Mouse (Mus musculus) liver, adult 2 months (tissue): ENCODE measurements at regions not wholly inside any gene's neighbourhood (a gene's known extent, or its start where the extent isn't known, plus 50 kb on each side); places are given as distances from the start of the nearest gene placed in this dataset.

ENCODE experiments used
- DNase-seq: peaks from one replicate; pipeline ENCODE4 v3.0.0-alpha.2; 2011; ENCODE audit warnings: low read depth, low spot score; ENCODE audit errors: extremely low read depth
- H3K27ac ChIP-seq: fragments of 200-500 bp; replicated peaks from 2 replicates; pipeline ENCODE4 v1.5.1; 2012; ENCODE audit warnings: low read depth, mild to moderate bottlenecking, control low read depth, inconsistent platforms, low read length; ENCODE audit not compliant: insufficient read depth
- H3K27me3 ChIP-seq: fragments of 200-500 bp; 2 replicates; pipeline ENCODE4 v1.6.1; 2012; ENCODE audit warnings: mild to moderate bottlenecking, moderate library complexity, low read length, inconsistent platforms; ENCODE audit not compliant: control insufficient read depth, insufficient read depth
- H3K36me3 ChIP-seq: fragments of 200-500 bp; 2 replicates; pipeline ENCODE4 v1.6.1; 2012; ENCODE audit warnings: low read length, inconsistent platforms; ENCODE audit not compliant: control insufficient read depth, insufficient read depth
- H3K4me1 ChIP-seq: fragments of 200-500 bp; 2 replicates; pipeline ENCODE4 v1.6.1; 2011; ENCODE audit warnings: low read length; ENCODE audit not compliant: control insufficient read depth, insufficient read depth
- H3K4me3 ChIP-seq: fragments of 200-500 bp; 2 replicates; pipeline ENCODE4 v1.5.1; 2011; ENCODE audit warnings: low read depth, mild to moderate bottlenecking, control low read depth, low read length, moderate library complexity; ENCODE audit not compliant: insufficient read depth
- H3K79me2 ChIP-seq: fragments of 200-500 bp; 2 replicates; pipeline ENCODE4 v1.6.1; 2012; ENCODE audit warnings: inconsistent platforms, mild to moderate bottlenecking, low read length, moderate library complexity; ENCODE audit not compliant: control insufficient read depth, insufficient read depth
- H3K9ac ChIP-seq: fragments of 200-500 bp; 2 replicates; pipeline ENCODE4 v1.6.1; 2012; ENCODE audit warnings: low read depth, mild to moderate bottlenecking, control low read depth, inconsistent platforms, low read length
- CTCF ChIP-seq: fragments of 200-500 bp; IDR thresholded peaks from 2 replicates; pipeline ENCODE4 v1.5.1; 2011; ENCODE audit warnings: low read depth, low read length, control low read depth
- POLR2A ChIP-seq: fragments of 200-500 bp; IDR thresholded peaks from 2 replicates; pipeline ENCODE4 v1.6.1; 2011; ENCODE audit warnings: low read length, control low read depth; ENCODE audit not compliant: insufficient read depth; ENCODE audit errors: extremely low read depth
- WGBS: fragments of 180-500 bp; shearing (Covaris S2); methylation state at CpG from one replicate; pipeline ENCODE4 v1.1.7; 2018; 5-methylcytosine and 5-hydroxymethylcytosine counted together

GRCm38 (mm10) chr11:41533009-41533408 is 467.6 kb downstream of the Gabrg2 start:
- no peak overlapping the region for H3K9ac ChIP-seq
- H3K4me3 ChIP-seq, result no peak overlapping the region
- TF ChIP-seq CTCF (no peak), POLR2A (no peak)
- H3K36me3 ChIP-seq, result no peaks in the 10 kb centered on the region
- H3K27ac ChIP-seq, result no peak overlapping the region
- H3K79me2 ChIP-seq, result no peaks in the 10 kb centered on the region
- 58% methylated on average over 2 of the region's 2 CpGs for WGBS
- no peaks in the 10 kb centered on the region for H3K27me3 ChIP-seq
- H3K4me1 ChIP-seq, result no peaks in the 10 kb centered on the region
- DNase-seq, result no peak

GRCm38 (mm10) chr11:41531971-41532896 is 468.4 kb downstream of the Gabrg2 start:
- Histone ChIP-seq H3K4me1 (no peaks in the 10 kb centered on the region), H3K27ac (no peak overlapping the region), H3K27me3 (no peaks in the 10 kb centered on the region), H3K4me3 (no peak overlapping the region), H3K79me2 (no peaks in the 10 kb centered on the region), H3K36me3 (no peaks in the 10 kb centered on the region), H3K9ac (no peak overlapping the region)
- DNase-seq, result no peak
- no peak for TF ChIP-seq POLR2A
- TF ChIP-seq CTCF, result no peak
- 68% methylated on average over 7 of the region's 7 CpGs for WGBS

- DNase-seq, result no peak
- no peak for TF ChIP-seq POLR2A
- no peak for TF ChIP-seq CTCF
- Histone ChIP-seq H3K27ac (no peak overlapping the region), H3K9ac (no peak overlapping the region), H3K4me3 (no peak overlapping the region), H3K4me1 (no peaks in the 10 kb centered on the region), H3K27me3 (no peaks in the 10 kb centered on the region), H3K79me2 (no peaks in the 10 kb centered on the region), H3K36me3 (no peaks in the 10 kb centered on the region)
- 85% methylated on average over 5 of the region's 5 CpGs for WGBS
Measured at GRCm38 (mm10) chr11:41524979-41525378, 475.7 kb downstream of the Gabrg2 start.

- H3K79me2 ChIP-seq, result no peaks in the 10 kb centered on the region
- no peak for TF ChIP-seq POLR2A
- TF ChIP-seq CTCF, result no peak
- H3K4me1 ChIP-seq, result no peaks in the 10 kb centered on the region
Measured at GRCm38 (mm10) chr11:41493277-41493676, 507.4 kb downstream of the Gabrg2 start.

GRCm38 (mm10) chr11:41491966-41492365 is 508.7 kb downstream of the Gabrg2 start:
- Histone ChIP-seq H3K4me1 (no peaks in the 10 kb centered on the region), H3K27me3 (no peaks in the 10 kb centered on the region), H3K36me3 (no peaks in the 10 kb centered on the region), H3K79me2 (no peaks in the 10 kb centered on the region), H3K9ac (no peak overlapping the region), H3K27ac (no peak overlapping the region), H3K4me3 (no peak overlapping the region)
- no peak for DNase-seq
- 69% methylated on average over 5 of the region's 5 CpGs for WGBS
- TF ChIP-seq CTCF (no peak), POLR2A (no peak)

More at GRCm38 (mm10) chr11:41493277-41493676, 507.4 kb downstream of the Gabrg2 start:
- Histone ChIP-seq H3K27ac (no peak overlapping the region), H3K4me3 (no peak overlapping the region), H3K36me3 (no peaks in the 10 kb centered on the region), H3K27me3 (no peaks in the 10 kb centered on the region), H3K9ac (no peak overlapping the region)
- 71% methylated on average over 7 of the region's 7 CpGs for WGBS
- no peak for DNase-seq

- H3K9ac ChIP-seq, result no peak overlapping the region
- H3K4me1 ChIP-seq, result no peaks in the 10 kb centered on the region
- no peak overlapping the region for H3K4me3 ChIP-seq
- H3K27me3 ChIP-seq, result no peaks in the 10 kb centered on the region
- H3K27ac ChIP-seq, result no peak overlapping the region
- TF ChIP-seq CTCF, result no peak
- TF ChIP-seq POLR2A, result no peak
- no peak for DNase-seq
- no peaks in the 10 kb centered on the region for H3K79me2 ChIP-seq
- WGBS, result 92% methylated on average over 3 of the region's 3 CpGs
- no peaks in the 10 kb centered on the region for H3K36me3 ChIP-seq
Measured at GRCm38 (mm10) chr11:41491279-41491678, 509.4 kb downstream of the Gabrg2 start.
